Mouse (Mus musculus): ENCODE measurements at regions not wholly inside any gene's neighbourhood (a gene's known extent, or its start where the extent isn't known, plus 50 kb on each side); places are given as distances from the start of the nearest gene placed in this dataset.

DNA sequence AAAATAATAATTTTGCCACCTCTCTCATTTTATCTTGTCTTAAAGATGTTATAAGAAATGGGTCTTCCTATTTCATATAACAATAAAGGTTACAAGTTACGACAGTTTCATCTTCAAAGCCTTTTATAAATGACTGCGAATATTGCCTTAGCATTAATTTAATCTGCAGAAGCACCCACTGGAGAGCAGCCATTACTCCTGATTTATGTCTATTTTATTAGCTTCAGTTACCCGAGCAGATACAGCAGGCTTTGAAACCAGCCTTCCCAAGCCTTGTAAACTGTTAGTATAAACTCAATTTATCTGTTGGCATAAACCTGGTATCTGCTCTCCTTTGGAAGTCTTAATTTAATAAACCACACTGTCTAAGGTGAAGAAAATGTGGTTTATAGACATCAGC is 2851.6 kb upstream of the Gm6569 start:
- DNase-seq (ENCODE audit: low read depth, low spot score) = no peak

DNA sequence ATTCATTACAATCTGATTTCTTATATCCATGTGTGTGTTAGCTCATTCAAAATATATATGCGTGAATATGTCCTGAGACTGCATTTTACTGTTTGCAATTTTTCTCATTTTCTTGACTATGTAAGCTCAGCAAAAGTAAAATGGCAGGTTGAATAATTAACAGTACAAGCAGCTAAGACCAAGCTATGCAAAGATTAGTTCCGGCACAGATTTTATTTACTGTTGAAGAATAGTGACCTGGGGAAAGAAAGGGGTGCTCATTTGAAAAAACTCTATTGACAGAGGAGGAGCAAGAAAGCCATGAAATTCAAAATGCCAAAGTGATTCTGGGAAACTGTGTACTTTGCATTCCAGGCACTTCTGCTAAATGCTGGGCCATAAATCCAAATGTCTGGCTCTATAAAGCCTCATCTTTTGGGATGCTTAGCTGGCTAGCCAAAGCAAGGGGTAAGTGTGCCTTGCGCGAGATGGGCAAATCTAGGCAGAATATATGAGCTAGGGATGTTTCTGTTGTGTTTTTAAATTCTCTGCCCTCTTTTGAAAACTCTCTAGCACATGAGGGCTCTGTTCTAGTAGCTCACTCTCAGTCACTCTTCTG is 2846.3 kb upstream of the Gm6569 start:
- DNase-seq (ENCODE audit: low read depth, low spot score) = no peak

DNA sequence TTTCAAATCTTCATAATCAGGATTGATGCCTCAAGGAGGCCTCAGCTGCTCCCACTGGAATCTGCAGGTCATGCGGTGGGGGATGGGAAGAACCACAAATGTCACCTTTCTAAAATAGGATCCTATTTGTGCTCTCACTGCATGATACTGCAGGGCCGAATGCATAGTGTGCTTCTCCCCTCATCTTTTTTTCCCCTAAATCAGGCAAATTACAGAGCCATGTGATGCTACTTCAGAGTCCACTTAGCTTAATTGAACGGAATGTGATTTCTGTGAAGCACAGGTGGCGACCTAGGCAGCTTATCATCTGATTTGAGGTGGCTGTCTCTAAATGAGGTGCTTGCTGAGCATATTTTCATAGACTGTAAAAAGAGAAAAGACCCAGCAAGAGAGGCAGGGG is 2841.0 kb upstream of the Gm6569 start:
- no peak for DNase-seq (ENCODE audit: low read depth, low spot score)

DNA sequence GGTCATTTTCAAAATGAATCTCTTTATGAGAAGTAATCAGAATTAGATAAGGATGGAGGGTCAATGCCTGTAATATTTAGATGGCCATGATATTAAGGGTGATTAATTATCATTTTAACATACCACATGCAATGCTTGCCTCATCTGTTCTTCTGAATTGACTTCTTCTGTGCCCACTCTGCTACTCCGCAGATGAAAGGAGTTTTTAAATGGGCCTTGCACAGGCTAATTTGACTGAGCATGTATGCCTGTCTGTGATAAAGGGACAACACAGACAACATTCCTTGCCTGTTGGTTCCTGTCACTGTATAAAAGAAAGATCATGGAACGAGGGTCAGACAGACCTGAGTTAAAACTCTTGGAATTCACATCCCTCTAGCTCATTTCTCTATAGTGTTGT is 2824.0 kb upstream of the Gm6569 start:
- no peak for DNase-seq (ENCODE audit: low read depth, low spot score)

DNA sequence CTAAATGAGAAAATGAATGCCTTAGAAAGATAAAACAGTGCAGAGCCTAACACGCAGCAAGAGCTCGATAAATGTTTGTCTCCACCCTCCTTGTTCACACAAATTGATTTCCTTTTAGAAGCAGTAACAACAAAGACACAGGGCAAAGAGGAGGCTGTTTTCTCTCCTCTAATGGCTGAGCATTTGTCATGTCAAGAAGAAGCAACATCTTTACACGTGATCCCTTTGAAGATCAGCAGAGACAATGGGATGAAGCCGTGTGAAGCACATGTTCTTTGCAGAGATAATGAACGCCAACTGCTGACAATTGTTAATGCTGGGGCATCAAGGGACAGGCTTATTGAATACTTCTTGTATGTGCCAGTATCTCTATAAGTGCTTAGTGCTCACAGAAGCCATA is 2823.6 kb upstream of the Gm6569 start:
- DNase-seq (ENCODE audit: low read depth, low spot score) = no peak

DNA sequence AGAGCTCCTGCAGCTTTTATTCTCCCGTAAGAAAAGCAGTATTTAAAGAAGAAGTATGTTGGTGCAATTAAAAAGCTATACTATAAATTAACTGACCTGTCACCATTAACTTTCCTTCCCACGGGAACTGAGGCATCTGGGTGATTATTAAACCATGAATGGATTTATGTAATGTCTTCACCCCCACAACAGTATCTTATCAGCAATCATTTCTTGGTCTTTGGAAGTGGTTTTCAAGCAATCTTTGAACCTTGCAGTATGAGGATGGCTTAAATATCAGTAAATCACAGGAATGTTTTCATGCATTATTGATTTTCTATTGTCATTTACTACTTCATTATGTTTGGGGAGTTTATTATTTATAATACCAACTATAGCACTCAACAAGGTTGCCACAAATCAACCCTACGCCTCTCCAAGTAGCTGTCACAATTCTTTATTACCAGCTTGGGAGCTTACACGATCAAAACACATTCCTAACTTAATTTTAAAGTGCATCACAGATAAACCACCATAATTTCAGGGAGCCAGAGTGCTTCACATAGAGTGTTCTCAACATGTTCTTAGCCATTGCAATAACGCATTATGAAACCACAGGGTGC is 2780.0 kb upstream of the Gm6569 start:
- no peak for DNase-seq (ENCODE audit: low read depth, low spot score)

DNA sequence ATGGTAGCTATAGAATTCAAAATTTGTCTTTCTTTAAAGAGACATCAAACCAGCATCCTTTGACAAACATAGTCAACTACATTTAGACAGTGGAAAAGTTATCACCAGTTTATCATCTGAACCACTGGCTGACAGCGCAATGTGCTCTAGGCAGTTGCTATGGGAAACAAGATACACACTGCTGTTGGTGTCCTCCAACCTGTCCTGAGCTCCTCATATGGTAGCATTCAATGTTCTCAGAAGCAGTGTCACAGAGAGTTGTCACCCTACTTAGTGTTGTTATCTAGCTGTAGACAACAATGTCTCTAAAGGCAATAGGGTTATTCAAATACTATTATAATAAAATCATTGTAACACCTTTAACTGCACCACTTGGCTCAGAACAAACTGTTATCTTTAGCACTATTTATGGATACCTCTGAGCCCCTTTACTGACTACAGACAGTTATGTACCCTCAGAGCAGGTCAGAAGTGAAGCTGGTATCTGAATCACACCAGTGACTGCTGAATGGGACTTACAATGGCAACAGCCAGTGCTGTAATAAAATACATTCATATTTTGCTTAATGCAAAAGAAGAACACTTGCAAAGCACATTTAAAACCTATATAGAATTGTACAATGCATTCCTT is 2747.9 kb upstream of the Gm6569 start:
- DNase-seq (ENCODE audit: low read depth, low spot score) = no peak

DNA sequence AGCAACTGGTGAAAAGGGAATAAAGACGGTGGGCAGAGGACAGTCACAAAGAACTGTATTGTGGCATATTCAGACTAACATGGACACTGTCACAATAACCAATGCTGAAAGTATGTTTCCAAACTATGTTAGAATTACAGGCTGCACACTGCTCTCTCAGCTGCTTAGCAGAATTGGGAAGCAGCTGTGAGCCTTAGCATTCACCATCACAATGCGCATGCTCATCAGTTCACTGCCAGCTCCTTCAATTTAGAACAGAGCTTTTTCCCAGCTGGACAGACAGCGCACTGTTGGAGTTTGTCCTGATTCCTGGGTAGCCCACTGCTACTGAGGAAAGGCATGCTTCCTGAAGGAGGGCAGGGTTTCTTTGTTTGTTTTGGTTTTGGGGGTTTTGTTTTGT is 2735.2 kb upstream of the Gm6569 start:
- DNase-seq (ENCODE audit: low read depth, low spot score) = no peak

DNA sequence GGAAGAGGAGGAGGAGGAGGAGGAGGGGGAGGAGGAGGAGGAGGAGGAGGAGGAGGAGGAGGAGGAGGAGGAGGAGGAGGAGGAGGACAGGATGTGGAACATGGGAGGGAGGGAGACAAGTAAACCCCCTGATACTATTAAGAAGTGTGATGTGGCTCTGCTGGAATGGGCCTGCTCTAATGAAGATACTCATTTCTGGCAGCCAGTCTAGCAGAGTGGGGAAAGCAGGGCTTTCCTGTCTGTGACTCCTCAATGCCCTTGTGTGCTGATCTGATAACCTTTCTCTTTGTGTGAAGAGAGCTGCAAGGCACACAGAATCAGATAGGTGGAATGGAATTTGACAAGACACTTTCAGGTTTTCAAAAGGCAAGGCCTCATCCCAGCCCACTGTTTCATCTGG is 2704.6 kb upstream of the Gm6569 start:
- DNase-seq (ENCODE audit: low read depth, low spot score) = no peak

DNA sequence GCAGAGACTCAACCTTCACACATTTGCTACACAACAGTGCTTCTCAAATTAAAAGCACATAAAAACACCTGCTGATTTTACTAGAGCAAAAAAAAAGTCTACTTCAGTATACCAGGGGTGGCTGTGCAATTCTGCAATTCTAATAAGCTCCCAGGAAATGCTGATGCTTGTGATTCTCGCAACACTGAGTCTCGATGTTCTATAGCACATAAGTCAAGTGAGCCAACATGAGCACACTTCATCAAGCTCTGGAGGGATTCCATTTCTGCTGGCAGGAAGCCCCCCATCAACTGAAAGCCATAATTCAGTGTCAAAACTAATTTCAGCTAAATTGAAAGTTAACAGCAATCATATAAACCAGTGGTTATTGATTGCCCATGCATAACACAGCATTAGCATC is 2676.7 kb upstream of the Gm6569 start:
- DNase-seq (ENCODE audit: low read depth, low spot score) = no peak

DNA sequence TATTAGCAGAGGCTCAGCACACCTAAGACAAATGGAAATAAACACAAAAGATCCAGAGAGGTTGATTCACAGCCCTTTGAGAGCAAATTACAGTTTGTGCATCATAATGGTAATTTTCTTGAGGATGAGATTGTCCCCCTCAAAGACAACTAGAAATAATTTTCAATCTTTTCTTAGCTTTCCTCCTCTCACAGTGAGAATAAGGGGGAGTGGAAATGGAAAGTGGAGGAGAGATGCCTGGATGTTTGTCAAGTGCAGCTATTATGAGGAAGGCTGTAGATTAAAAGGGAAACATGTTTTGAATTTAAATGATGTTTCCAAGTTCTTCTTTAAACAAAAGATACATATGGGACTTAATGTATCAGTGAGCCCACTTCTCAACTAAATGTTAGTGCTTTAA is 2672.3 kb upstream of the Gm6569 start:
- DNase-seq (ENCODE audit: low read depth, low spot score) = no peak

DNA sequence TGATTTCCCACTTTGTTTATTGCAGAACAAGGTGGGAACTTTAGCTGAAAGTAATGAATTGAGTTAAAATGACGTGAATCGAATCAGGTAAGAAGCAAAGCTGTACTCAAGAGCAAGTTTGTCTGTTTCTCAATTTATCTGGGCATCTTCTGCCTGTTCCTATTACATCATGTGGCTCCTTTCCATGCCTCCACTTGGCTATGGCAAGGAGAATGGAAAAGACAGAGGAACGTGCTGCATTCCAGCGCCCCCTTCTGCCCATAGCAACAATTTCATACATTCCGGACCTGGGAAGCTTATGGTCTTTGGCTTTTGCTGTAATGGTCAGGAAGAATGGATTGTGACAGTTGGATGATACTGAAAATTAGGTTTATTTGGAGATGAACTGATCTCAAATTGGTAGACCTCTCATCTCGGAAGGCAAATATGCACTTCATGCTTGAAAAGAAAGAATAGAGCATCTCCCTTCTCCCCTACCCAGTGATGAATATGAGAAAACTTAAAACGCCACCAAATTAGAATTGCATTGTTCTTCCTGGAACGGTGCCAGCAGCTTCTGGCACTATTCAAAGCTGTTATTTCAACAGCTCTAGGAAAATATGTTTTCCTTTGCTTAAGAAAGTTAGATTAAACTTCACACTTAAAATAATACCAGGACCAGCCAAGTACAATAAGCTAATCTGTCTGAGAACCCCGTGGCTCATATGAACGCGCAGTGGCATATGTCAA is 2639.2 kb upstream of the Gm6569 start:
- no peak for DNase-seq (ENCODE audit: low read depth, low spot score)

DNA sequence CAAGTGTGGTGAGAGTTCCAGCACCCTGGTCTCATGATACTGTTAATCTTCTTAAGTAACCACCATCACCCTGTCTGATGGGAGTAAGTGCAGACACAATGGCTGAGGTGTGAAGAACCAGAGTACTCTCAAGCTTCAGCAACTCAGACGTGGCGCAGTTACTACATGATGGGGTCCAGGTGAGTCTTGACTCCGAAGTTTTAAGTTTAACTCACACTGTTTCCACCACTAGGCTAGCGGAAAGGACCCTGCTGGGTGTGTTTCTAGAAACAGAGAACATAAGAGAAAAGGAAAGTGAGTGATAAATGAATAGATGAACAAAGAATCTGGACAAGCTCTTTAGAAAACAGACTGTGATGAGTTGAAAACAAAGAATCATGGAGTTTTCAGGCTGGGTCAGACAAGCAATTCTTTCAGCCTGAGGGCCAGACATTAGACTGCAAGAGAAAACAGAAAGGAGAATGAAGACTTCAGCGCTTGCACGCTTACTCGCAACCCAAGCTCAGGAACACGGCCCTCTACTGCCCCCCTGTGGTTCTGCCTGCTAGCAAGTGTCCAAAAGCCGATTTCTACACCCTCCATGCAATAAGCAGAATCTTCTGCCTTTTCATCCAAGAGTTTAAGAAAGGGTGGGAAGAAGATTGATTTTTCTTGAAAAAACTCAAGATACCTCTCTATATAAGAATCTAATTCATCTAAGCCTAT is 2593.6 kb upstream of the Gm6569 start:
- DNase-seq (ENCODE audit: low read depth, low spot score) = peak; percentile 45

DNA sequence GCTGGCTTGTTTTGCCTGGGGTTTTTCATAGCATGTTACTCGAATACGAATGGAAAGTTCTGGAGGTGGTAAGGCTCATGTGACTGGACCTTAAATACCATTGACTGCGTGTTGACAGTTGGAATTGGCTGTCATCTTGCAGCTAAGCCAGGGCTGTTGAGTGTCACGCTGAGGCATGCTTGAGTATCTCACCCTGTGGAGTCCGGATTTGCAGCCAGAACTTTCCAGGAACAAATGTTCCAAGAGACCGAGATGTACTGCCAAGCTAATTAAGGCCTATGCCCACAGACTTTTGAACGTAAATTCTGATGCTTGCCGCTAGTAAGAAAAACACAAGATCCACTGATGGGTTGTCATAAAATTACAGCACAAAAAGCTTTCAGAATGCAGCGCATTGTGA is 2590.8 kb upstream of the Gm6569 start:
- DNase-seq (ENCODE audit: low read depth, low spot score) = no peak

DNA sequence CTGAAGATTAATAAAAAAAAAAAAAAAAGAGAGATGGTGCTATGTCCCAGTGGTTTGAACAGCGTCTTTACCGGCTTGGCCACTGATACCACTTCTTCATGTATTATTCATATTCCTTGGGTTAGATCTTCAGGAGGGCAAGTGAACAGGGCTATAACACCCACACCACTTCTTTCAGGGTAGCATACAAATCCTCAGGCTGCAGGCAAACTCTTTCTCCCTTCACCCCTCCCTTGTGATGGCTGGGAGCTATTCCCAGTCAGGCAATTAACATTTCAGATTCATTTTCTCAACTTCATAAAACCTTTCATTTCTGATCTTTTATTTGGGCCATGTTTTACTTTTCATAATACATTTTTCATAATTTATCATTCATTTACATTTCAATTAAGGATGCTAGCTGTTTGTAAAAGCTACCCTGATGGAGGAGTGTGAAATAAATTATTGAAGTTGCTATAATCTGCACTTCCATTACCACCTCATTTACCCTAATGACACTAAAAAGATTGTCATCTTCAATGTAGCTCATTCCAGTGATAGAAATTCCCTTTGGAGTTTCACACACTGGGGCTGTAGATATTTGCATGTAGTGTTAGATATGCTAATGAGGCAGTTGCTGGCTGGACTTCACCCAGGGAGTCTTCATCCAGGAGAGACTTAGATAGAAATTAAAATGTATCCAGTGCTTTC is 2558.3 kb upstream of the Gm6569 start:
- no peak for DNase-seq (ENCODE audit: low read depth, low spot score)

DNA sequence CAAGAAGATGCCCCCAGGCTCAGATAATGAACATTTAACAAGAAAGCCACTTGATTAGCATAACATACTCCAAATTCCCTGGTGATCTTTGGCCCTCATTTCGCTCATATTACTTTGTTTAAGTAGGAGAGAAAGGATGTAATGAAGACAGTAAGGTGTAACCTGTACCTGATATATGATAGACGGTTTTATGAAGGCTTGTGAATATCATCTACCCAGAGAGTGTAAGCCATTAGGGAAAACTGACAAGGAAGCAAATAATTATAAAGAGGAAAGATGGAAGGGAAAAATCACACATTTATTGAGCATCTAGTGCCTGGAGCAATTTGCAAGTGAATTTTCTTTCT is 2557.8 kb upstream of the Gm6569 start:
- no peak for DNase-seq (ENCODE audit: low read depth, low spot score)

DNA sequence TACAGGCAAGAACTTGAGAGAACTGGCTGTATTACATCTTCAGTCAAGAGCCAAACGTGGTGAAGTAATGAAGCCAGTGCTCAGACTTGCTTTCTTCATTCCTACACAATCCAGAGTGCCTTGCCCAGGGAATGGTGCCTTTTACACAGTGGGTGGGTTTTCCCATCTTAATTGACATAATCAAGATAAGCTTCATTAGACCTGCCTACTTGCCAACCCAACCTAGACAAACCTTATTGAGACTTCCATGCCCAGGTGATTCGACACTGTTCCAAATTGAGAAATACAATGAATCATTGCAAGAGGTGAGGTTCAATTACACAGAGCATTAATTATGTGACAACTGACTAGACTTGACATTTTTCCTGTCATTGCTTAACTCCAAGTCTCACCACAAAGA is 2557.0 kb upstream of the Gm6569 start:
- no peak for DNase-seq (ENCODE audit: low read depth, low spot score)

DNA sequence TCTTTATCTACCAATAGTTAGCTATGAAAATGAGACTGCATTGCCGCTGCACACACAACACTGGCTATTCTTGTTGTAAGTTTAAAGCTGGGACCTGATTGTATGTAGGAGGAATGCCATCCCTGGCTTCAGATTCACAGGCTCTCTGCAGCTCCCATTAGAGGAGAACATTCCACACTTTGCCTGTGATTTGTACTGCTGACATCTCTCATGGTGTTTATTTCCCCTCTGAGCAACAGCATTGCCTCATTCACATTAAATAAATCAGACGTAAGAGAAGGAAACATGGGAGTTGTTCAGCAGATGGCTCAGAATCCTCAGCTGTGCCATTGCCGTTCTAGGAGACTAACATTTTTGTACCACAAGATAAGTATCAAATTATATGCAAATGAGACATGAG is 2550.6 kb upstream of the Gm6569 start:
- DNase-seq (ENCODE audit: low read depth, low spot score) = no peak

DNA sequence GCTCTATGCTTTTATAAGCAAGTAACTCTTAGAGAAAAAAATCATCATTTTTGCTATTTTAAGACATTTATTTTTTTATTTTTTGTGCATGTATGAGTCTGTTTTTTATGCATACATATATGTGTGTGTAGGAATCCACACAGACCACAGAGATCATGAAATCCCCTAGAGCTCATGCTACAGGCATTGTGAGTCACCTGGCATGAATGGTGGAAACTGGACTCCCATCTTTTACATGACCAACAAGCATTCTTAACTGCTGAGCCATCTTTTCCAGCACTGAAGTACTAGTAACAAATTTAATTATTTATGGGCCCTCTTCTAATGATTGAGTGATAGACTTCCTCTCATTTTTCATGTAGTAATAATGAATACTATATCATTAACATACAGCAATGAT is 2531.8 kb upstream of the Gm6569 start:
- no peak for DNase-seq (ENCODE audit: low read depth, low spot score)

DNA sequence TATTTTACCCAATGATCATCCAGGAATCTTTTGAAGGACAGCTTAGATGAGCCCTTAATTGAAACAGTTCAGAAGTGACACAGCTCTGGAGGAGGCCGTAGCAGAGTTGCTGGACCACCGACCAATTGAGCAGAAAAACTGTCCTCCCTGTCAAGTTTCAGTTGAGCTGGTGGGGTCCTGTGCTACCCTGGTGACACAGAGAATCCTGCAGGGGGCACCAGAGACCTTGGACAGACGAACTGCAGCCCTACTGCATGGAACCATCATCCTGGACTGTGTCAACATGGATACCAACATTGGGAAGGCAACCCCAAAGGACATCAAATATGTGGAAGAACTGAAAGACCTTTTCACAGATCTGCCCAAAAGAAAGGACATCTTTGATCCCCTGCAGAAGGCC is 2524.1 kb upstream of the Gm6569 start:
- DNase-seq (ENCODE audit: low read depth, low spot score) = no peak

DNA sequence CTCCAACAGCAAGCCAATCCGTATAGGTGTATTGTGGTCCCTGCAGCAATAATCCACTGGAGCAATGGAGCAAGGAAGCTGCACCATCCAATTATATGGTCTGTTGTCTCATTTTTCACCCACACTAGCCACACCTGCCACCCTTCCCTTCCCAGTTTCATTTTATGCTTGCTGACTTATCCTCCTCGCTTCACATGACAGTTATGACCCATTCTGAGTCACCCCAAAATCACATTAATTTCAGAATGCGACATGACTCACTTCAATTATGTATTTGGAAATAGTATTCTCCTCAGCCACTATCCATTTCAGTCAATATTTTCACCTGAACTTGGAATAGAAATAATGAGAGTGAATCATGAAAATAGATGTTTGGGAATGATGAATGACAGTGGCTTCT is 2507.8 kb upstream of the Gm6569 start:
- no peak for DNase-seq (ENCODE audit: low read depth, low spot score)

All from embryo, embryonic 11.5 days (tissue).